Mouse (Mus musculus) activated CD4-positive, CD25-positive, alpha-beta regulatory T cell (primary cell): Measurements from ENCODE around the gene 4922502D21Rik. TPM values are rescaled to one million over a fixed set of nuclear protein-coding genes. Genes with fewer than 3 reads are reported as not detected.

Source experiments
- polyA plus RNA-seq, 2 experiments: library from polyadenylated mRNA; unstranded; fragments of 100-300 nt; shearing (Covaris generic); gene quantifications; one replicate each; pipeline ENCODE4 v1.2.1; 2017

4922502D21Rik gene
- not detected for polyA plus RNA-seq

DNA sequence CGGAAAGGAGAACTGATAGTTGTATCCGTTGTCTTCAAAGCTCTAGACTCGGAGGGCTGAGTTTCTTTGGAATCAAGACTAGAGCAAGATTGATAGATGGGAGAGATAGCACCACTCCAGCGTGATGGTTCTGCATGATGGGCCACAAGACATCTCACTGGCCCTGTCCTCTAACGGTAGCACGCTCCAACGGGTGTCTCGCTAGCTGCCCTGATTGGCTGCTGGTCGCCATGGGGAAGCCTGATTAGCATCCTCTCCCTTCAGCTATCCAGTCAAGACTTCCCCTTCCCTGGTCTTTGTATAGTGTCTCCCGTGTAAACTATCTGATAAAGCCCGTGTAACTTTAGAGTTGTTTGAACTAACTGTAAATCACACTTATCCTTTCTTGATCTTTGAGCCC, at the start of gene 4922502D21Rik:
Gene 4922502D21Rik, minus strand, starts transcription at position 187 of the 400 bp plus-strand sequence.

GRCm38 (mm10) chr6:129342391-129342790, 10.8 kb upstream of the 4922502D21Rik start, which contains the start of gene Clec12a:
Gene Clec12a, plus strand, starts transcription at chr6:129342691.

GRCm38 (mm10) chr6:129275220-129275619, 56.4 kb downstream of the 4922502D21Rik start, which contains the start of gene Cd69:
Gene Cd69, minus strand, starts transcription at chr6:129275436.

Other genes with a start within 250 kb of the 4922502D21Rik start
- not detected for gene Clec2e, start 230.9 kb downstream of the 4922502D21Rik start, polyA plus RNA-seq
- 10 to 100 TPM; 28.7 to 35.9 TPM for gene Clec2d, start 151.2 kb downstream of the 4922502D21Rik start, polyA plus RNA-seq
- 100 to 1,000 TPM; 116 to 179 TPM for gene Cd69, start 56.4 kb downstream of the 4922502D21Rik start, polyA plus RNA-seq
- gene Clec12a, start 10.9 kb upstream of the 4922502D21Rik start, polyA plus RNA-seq, result 1 to 10 TPM in 1 of 2 experiments, under 1 TPM in 1; 0.27 to 1.6 TPM
- gene Clec12b, start 54.1 kb upstream of the 4922502D21Rik start, polyA plus RNA-seq, result not detected
- under 1 TPM in 1 of 2 experiments, not detected in 1; 0.75 TPM for gene Clec1b, start 65.5 kb upstream of the 4922502D21Rik start, polyA plus RNA-seq
- gene Clec9a, start 77.1 kb upstream of the 4922502D21Rik start, polyA plus RNA-seq, result not detected
- gene Clec1a, start 120.2 kb upstream of the 4922502D21Rik start, polyA plus RNA-seq, result not detected
- gene Olr1, start 175.4 kb upstream of the 4922502D21Rik start, polyA plus RNA-seq, result under 1 TPM in 1 of 2 experiments, not detected in 1; 0.49 TPM
- not detected for gene Tmem52b, start 180.8 kb upstream of the 4922502D21Rik start, polyA plus RNA-seq
- gene Gabarapl1, start 201.4 kb upstream of the 4922502D21Rik start, polyA plus RNA-seq, result 10 to 100 TPM in 1 of 2 experiments, 1 to 10 TPM in 1; 6.1 to 12.8 TPM
- not detected for gene Klre1, start 246.1 kb upstream of the 4922502D21Rik start, polyA plus RNA-seq